Mouse (Mus musculus): ENCODE data around the gene Spem1. TPM values are rescaled to one million over a fixed set of nuclear protein-coding genes. Genes with fewer than 3 reads are reported as not detected.
A peak's percentile ranks its signal among the peaks of the same experiment; 100 is the strongest.

The Spem1 gene
- total RNA-seq, 4 experiments from 2014 or later, result 0.38 TPM; not detected in 3

DNA sequence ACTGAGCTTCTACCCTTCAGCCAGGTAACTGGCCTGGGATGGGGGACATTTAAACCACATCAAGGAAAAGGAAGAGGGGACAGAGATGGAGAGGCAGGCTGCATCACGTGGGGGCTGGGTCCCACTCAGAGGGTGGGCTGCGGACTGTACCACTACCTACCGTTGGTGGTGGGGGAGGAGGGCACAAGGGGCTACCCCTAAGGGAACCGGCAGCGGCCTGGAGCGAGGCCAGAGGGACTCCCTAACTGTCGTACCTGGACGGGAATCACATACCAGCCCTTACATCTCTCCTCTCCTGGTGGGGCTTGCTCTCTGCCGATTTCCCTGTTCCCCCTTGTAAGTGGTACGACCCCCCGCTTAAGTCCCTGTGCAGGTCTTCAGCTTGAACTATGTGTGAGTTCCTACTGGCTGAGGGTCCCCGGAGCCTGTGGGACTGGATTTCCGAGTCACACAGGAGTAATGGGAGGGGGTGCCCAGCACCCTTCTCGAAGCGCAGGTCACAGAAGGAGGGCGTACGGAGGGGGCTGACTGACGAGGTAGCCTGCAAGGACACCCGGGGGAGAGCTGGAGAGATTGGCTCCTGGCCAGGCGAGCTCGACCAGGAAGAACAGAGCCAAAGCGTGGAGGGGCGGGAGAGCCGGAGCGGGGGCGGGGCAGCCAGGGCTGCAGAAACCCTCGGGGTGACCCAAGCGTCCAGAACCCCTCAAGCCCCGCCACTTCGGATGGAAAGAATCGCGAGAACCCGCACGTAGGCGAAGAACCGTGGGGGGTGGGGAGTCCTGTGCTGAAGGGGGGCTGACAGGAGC lies 21.4 kb downstream of the Spem1 start:
- DNase-seq, result no peak

DNA sequence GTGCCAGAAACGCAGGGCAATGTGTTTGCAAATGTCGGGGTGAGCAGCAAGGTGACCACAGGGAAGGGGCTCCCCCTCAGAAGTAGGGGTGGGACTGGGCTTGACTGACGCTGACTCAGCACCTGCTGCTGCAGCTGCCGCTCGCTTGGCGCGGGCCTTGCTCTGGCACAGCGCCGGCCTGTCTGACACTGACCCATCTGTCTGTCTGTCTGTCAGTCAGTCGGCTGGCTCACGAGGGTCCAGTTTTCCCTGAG lies 21.9 kb downstream of the Spem1 start:
- no peak for DNase-seq

DNA sequence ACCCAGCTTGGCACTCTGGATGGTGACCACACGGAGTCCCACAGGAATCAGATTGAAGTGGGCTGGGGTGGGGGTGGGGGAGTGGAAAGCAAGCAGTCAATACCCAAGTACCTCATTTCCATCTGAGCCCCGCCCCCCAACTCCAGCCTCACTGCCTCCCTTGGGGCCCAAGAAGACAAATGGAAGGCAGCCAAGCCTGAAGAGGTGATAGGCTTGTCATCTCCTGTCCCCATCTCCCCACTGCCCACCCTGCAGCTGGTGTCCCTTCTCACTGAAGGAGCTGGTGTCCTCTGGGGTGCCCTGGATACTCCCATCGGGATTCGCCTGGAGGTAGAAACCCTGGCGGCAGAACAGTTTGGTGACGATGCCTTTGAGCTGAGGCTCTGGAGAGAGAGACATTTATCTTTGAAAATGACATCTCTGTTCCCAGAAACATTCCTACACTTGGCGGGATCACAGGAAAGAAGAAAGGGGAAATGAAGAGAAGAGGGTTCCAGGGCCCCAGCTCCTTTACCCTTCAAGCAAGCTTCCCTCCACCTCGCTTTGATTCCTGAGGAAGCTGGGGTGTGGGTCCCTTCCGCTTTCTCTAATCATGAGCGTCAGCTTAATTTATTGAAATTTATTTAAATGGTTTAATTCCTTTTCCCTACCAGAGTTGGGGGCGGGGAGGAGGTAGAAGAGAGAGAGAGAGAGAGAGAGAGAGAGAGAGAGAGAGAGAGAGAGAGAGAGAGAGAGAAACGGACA lies 22.4 kb downstream of the Spem1 start:
- no peak for DNase-seq

DNA sequence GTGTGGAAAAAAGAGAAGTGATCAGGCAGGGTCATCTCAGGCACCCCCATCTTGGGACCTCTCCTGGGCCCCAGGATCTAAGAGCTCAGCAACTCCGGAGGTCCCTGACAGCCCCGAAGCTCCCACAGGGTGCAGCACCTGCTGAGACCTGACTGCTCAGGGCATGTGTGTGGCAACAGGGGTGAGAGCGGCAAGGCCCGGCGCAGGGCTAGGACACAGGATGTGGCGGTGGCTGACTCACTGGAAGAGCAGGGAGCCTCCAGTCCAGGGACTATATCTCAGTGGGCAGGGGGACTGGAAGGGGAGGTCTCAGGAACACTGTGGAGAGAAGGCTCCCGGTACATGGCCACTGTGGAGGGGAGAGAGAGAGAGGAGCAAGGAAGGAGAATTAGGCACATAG lies 24.1 kb downstream of the Spem1 start:
- DNase-seq, result no peak

DNA sequence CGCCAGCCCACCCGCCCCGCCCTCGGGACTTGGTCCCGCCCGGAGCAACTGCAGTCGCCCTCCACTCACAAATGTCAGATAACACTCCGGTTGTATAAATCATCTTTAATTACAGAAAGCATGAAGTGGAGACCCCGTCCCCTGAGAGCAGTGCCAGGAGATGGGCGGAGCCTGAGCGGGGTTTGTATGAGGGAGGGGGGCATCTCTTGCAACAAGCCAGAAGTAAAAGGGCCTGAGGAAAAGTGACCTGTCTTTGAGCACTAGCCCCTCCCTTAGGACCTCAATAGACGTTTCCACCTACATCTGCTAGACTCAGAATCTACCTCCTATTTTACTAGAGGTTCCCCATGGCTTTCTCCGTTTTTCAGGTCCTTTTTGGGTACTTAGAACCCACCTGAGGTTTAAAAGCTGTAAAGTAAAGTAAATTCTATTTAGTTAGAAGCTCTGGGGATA lies 26.0 kb downstream of the Spem1 start:
- DNase-seq, result no peak

DNA sequence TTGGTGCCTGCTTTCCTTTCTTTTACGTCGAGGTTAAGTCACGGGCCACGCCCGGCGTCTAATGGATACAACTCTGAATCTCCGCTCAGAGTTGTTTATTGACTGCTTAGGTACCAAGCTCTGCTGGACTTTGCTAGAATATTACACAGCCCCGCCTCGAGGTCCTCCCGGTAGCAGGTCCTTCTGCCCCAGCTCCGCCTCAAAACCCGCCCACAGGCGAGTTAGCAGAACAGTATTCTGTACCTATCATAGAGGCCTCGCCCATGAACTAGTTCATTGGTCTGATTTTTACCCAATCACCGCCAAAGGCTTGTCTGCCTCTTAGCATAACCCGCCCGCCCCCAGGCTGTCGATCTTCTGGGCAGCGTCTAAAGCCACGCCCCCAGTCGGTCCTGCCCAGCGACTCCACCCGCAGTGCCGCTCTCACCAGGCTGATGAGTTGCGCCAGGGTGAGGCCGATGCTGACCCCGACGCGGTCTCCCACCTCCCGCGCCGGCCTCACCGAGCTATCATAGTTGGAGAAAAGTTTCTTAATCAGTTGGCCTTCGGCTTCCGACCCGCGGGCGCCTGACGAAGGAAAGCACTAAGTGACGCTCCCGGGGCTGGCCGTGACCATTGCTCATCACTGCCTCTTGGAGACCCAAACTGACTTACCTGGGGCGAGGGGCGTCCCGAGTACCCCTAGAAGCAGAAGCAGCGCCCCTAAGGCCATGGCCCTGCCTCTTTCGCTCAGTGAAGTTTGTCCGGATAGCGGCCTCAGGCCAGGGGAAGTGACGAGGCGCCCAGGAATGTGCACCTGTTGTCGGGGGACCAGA lies 26.6 kb downstream of the Spem1 start, which contains the start of gene Chrnb1:
Gene Chrnb1, minus strand, starts transcription at position 776 of the 815 bp plus-strand sequence.
- DNase-seq, result peak; percentile 96

DNA sequence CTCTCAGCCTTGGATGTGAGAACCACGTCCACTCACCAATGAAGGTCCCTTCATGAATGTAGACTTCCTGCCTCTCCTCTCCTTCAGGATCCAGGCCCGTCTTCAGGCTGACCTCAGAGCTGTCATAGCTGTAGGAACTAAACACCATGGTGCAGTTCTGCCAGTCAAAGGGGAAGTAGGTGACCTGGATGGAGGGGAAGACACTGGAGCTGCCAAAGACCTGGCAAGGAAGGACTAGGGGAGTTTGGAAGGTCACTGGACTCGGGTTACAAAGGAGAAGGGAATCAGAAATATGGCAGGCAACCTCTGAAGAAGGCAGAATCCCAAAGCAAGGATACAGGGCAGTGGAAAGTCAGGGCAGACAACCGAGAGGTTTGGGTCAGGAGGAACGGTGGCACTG lies 28.6 kb downstream of the Spem1 start:
- no peak for DNase-seq

DNA sequence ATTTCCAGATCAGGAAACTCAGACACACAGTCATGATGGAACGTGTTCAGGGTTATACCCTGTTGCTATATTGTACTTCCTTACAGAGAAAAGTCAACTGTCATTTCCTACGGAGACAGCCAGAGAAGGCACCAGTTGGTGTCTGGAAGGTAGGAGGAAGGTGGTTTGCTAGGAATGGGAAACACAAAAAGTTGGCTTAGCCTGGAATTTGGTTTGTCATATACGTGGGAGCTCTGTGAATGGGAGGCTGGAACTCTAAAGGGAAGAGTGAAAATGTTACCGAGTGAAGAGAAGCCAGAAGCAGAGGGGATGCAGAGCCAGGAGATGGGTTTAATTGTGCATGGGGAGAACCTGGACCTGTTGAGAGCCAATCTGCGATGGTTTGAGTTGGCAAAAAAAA lies 30.6 kb downstream of the Spem1 start:
- no peak for DNase-seq

DNA sequence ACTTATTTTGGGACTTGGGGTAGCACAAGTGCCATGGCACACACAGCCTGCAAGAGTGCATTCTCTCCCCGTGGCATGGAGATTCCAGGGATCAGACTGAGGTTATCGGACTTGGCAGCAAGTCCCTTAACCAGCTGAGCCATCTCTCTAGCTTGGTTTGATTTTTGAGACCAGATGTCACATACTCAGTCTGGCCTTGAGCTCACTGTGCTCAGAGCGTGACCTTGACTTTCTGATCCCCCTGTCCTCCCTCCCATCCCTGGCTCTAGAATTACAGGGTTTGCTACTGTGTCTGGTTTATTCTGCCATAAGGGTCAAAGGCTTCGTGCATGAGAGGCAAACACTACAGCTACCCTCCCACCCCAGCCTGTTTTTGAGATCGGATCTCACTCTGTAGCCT lies 32.5 kb downstream of the Spem1 start:
- DNase-seq, result no peak

DNA sequence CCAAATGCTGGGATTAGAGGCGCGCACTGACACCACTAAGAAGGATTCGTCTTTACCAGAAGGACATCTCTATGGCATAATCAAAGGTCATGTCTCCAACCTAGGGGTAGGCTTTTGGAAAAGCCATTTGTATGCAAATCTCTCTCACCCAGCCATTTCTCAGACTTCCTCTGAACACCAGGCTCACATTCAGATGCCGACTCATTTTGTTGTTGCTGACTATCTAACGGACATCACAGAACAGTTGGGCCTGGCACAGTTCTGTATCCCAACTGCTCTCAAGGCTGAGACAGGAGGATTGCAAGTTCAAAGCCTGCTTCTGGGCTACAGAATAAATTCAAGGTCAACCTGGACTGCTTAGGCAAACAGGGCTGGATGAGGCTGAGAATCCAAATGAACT lies 34.7 kb downstream of the Spem1 start:
- DNase-seq, result no peak

DNA sequence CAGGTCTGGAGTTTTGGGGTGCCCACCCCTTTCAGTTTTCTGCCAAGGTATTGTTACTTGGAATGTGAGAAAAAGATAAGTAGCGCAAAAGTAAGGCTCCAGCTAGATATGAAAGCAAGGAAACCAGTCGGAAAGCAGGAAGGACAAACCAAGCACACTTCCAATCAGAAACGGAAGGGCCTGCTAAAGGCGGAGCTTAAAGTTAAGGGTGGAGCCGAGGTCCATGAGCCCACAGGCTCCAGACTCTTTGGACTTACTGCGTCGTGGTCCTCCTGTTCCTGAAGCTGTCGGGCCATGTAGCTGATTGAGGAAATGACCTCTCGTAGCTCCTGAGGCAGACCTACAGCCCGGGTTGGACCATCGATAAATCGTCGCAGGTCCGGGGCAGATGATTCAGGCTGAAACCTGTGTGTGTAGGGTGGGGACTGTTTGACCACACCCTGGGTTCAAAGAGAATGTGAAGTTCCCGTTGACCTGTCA lies 37.1 kb downstream of the Spem1 start:
- DNase-seq, result no peak

DNA sequence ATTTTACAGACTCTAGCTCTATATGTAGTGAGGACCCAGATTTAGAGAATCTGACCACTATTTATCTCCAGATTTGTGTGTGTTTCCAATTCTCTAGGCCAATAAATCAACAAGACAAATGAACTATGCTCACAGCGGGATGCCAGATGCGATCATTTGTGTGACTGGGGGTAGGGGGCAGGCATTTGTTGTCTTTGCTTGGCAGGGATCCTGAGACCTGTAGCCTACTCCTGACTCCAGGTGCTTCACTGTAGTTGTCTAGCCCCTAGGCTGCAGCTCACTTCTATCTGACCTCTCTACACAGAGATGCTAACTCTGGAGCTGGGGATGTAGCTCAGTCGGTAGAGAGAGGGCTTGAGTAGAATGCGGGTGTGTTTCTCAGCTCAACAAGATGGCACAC lies 40.2 kb downstream of the Spem1 start:
- DNase-seq, result no peak

DNA sequence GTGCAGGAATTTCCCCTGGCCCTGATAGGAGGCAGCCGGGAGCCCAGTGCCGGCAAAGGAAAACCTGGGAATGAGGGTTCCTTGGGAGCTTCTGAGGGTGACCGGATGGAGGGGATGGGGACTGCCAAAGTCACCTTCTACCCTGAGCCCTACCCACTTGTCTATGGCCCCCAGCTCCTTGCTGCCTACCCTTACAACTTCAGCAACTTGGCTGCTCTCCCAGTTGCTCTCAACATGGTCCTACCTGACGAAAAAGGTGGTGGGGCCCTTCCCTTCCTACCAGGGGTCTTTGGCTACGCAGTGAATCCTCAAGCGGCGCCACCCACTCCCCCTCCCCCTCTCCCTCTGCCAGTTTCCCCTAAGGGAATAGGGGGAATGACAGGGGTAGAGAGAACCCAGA lies 43.0 kb downstream of the Spem1 start:
- no peak for DNase-seq

DNA sequence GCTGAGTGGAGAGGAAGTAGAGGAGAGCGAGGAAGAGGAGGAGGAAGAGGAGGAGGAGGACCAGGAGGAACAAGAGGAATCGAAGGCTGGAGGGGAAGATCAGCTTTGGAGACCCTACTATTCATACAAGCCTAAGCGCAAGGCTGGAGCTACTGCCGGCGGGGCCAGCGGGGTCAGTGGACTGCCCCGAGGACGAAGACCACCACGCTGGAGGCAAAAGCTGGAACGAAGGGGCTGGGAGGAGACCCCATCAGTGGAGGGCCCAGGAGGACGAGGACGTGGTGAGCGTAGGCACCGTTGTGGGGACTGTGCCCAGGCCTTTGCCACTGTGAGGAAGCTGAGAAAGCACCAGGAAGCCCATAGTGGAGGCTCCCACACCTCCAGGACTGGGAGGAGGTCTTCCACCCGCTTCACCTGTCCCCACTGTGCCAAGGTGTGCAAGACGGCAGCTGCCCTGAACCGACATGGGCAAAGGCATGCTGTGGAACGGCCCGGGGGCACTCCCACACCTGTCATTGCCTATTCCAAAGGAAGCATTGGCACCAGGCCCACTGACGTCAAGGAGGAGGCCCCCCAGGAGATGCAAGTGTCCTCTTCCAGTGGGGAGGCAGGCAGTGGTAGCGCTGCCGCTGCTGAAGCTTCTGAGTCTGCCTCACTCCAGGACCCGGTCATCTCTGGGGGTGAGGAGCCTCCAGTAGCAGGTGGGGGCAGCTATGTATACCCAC lies 43.6 kb downstream of the Spem1 start:
- DNase-seq, result no peak

DNA sequence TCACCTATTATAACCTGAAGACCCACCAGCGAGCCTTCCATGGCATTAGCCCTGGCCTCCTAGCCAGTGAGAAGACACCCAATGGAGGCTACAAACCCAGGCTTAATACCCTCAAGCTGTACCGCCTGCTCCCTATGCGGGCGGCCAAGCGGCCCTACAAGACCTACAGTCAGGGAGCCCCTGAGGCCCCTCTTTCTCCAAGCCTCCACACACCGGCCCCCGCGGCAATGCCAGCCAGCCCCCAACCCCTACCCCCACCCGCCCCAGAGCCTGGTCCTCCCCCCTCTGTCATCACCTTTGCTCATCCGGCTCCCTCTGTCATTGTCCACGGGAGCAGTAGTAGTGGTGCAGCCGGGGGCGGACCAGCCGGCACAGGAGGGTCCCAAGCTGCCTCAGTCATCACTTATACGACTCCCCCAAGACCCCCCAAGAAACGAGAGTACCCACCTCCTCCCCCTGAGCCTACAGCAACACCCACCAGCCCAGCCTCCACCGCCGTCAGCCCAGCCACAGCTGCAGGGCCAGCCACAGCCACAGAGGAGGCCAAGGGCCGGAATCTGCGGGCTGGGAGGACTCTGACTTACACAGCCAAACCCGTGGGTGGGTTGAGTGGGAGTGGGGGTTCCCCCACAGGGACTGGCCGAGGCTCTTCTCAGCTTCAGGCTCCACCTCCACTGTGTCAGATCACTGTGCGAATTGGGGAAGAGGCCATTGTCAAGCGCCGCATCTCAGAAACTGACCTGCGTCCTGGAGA lies 44.3 kb downstream of the Spem1 start:
- no peak for DNase-seq

DNA sequence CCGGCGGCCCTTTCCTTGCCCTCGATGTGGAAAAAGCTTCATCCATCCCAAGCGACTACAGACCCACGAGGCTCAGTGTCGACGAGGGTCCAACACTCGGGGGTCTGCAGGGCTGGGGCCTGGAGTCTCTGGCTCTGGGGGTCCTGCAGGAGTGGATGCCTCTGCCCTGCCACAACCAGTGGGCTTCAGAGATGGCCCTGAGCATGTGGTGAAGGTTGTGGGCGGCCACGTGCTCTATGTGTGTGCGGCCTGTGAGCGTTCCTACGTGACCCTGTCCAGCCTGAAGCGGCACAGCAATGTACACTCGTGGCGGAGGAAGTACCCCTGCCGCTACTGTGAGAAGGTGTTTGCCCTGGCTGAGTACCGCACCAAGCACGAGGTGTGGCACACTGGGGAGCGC lies 45.5 kb downstream of the Spem1 start:
- no peak for DNase-seq

DNA sequence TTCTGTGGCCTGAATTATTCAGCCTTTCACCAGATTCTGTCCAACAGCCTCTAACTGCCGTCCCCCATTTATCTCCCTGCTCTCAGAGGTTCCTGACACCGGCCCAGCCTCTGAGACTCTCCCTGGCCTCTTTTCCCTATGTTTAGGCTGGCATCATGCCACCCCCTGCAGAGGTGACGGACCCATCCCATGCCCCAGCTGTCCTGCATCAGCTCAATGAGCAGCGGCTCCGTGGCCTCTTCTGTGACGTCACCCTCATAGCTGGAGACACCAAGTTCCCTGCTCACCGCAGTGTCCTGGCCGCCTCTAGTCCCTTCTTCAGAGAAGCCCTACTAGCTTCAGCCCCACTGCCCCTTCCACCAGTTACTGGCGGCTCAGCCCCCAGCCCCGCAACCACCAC lies 46.3 kb downstream of the Spem1 start:
- no peak for DNase-seq

DNA sequence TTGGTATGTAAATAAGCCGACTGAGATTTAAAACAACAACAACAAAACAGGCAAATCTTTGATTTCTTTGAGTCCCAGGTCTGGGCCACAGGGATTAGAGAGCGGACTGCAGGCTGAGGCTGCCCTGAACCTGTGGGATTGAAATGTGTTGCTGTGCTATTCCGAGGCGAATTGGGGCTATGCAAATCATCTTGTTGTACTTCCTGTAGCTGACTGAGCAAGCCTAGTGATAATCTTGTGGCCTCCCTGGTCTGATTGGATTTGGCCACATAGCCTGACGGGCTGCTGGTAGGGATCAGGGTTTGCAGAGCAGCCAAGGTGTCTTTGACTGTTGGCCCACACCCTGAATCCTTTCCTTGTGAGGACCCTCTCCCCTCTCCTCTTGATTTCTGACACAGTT lies 47.0 kb downstream of the Spem1 start:
- no peak for DNase-seq
